Mouse (Mus musculus) MEL (cell line): ENCODE results near the gene Cenpp. TPM values are rescaled to one million over a fixed set of nuclear protein-coding genes. Genes with fewer than 3 reads are reported as not detected.

Source experiments
- DNase-seq: peaks from one replicate; pipeline ENCODE4 v3.0.0; 2011; ENCODE audit warnings: low read depth, low spot score
- H3K27ac ChIP-seq: 2 replicates; pipeline ENCODE4 v1.5.1; 2012; ENCODE audit warnings: low read depth, mild to moderate bottlenecking, control low read depth, low read length, moderate library complexity; ENCODE audit not compliant: control insufficient read depth
- H3K27me3 ChIP-seq, 2 experiments: fragments of 150-350 bp in 1 of 2; sonication (generic) in 1 of 2; 2 replicates each; pipeline ENCODE4 v1.6.1; 2012; ENCODE audit warnings: low read length in 2 of 2, mild to moderate bottlenecking in 2 of 2, improper control_type of control experiment in 1 of 2, moderate library complexity in 1 of 2; ENCODE audit not compliant: insufficient read depth in 2 of 2, control insufficient read depth in 1 of 2
- H3K36me3 ChIP-seq, 2 experiments: 2 replicates each; pipeline ENCODE4 v1.6.1; 2012 to 2014; ENCODE audit warnings: low read length in 2 of 2, improper control_type of control experiment in 1 of 2, inconsistent platforms in 1 of 2, mild to moderate bottlenecking in 1 of 2; ENCODE audit not compliant: insufficient read depth in 2 of 2, control insufficient read depth in 1 of 2
- H3K4me1 ChIP-seq, 2 experiments: fragments of 150-350 bp in 1 of 2; sonication (generic) in 1 of 2; 2 replicates each; pipeline ENCODE4 v1.6.1; 2012; ENCODE audit warnings: low read length in 2 of 2, improper control_type of control experiment in 1 of 2, mild to moderate bottlenecking in 1 of 2; ENCODE audit not compliant: insufficient read depth in 2 of 2, control insufficient read depth in 1 of 2
- H3K4me3 ChIP-seq, 2 experiments: fragments of 150-350 bp in 1 of 2; sonication (generic) in 1 of 2; 2 replicates each; pipeline ENCODE4 v1.5.1; 2012; ENCODE audit warnings: low read depth in 2 of 2, low read length in 2 of 2, mild to moderate bottlenecking in 2 of 2, moderate library complexity in 2 of 2, control low read depth in 1 of 2, improper control_type of control experiment in 1 of 2; ENCODE audit not compliant: control insufficient read depth in 1 of 2, insufficient read depth in 1 of 2
- H3K79me2 ChIP-seq: 2 replicates; pipeline ENCODE4 v1.6.1; 2012; ENCODE audit warnings: mild to moderate bottlenecking, low read length, moderate library complexity; ENCODE audit not compliant: control insufficient read depth, poor library complexity, insufficient read depth
- H3K9ac ChIP-seq: 2 replicates; pipeline ENCODE4 v1.6.1; 2012; ENCODE audit warnings: low read depth, mild to moderate bottlenecking, control low read depth, low read length, moderate library complexity; ENCODE audit not compliant: control insufficient read depth, poor library complexity, severe bottlenecking
- H3K9me3 ChIP-seq: fragments of 150-350 bp; sonication (generic); replicated peaks from 2 replicates; pipeline ENCODE4 v1.6.1; 2012; ENCODE audit warnings: mild to moderate bottlenecking, low read length, improper control_type of control experiment, moderate library complexity; ENCODE audit not compliant: insufficient read depth
- BHLHE40 ChIP-seq: IDR thresholded peaks from 2 replicates; pipeline ENCODE4 v1.6.1; 2012; ENCODE audit warnings: low read depth, mild to moderate bottlenecking, inconsistent platforms, low read length, improper control_type of control experiment, borderline replicate concordance
- CHD1 ChIP-seq: IDR thresholded peaks from 2 replicates; pipeline ENCODE4 v1.6.1; 2012; ENCODE audit warnings: low read depth, mild to moderate bottlenecking, inconsistent platforms, low read length, improper control_type of control experiment
- CHD2 ChIP-seq: IDR thresholded peaks from 2 replicates; pipeline ENCODE4 v1.6.1; 2011; ENCODE audit warnings: low read length, improper control_type of control experiment
- CTCF ChIP-seq, 3 experiments: IDR thresholded peaks in 2 of 3; conservative IDR thresholded peaks in 1 of 3; 2 replicates each; pipeline ENCODE4 v1.5.1; 2011 to 2012; ENCODE audit warnings: low read length in 3 of 3, low read depth in 2 of 3, mild to moderate bottlenecking in 2 of 3, improper control_type of control experiment in 1 of 3, inconsistent platforms in 1 of 3, mixed read lengths in 1 of 3, moderate library complexity in 1 of 3; ENCODE audit not compliant: control insufficient read depth in 1 of 3, insufficient read depth in 1 of 3, poor library complexity in 1 of 3, severe bottlenecking in 1 of 3
- E2F4 ChIP-seq: IDR thresholded peaks from 2 replicates; pipeline ENCODE4 v1.6.1; 2011; ENCODE audit warnings: low read depth, low read length, improper control_type of control experiment, borderline replicate concordance
- ELF1 ChIP-seq: IDR thresholded peaks from 2 replicates; pipeline ENCODE4 v1.6.1; 2014; ENCODE audit warnings: low read depth, mild to moderate bottlenecking, inconsistent platforms, low read length, improper control_type of control experiment, moderate library complexity
- ETS1 ChIP-seq: IDR thresholded peaks from 2 replicates; pipeline ENCODE4 v1.6.1; 2012; ENCODE audit warnings: low read depth, mild to moderate bottlenecking, inconsistent platforms, low read length, improper control_type of control experiment, moderate library complexity
- HCFC1 ChIP-seq: IDR thresholded peaks from 2 replicates; pipeline ENCODE4 v1.6.1; 2012; ENCODE audit warnings: low read depth, mild to moderate bottlenecking, inconsistent platforms, low read length, improper control_type of control experiment, moderate library complexity
- KAT2A ChIP-seq: conservative IDR thresholded peaks from 2 replicates; pipeline ENCODE4 v1.6.1; 2012; ENCODE audit warnings: low read depth, low read length, improper control_type of control experiment, inconsistent platforms
- MAFK ChIP-seq: IDR thresholded peaks from 2 replicates; pipeline ENCODE4 v1.6.1; 2011; ENCODE audit warnings: low read depth, mild to moderate bottlenecking, low read length, improper control_type of control experiment, borderline replicate concordance
- MAX ChIP-seq: IDR thresholded peaks from 2 replicates; pipeline ENCODE4 v1.6.1; 2011; ENCODE audit warnings: low read length, improper control_type of control experiment
- MYC ChIP-seq: IDR thresholded peaks from 2 replicates; pipeline ENCODE4 v1.6.1; 2011; ENCODE audit warnings: low read depth, mild to moderate bottlenecking, low read length, improper control_type of control experiment, moderate library complexity
- NELFE ChIP-seq: IDR thresholded peaks from 2 replicates; pipeline ENCODE4 v1.6.1; 2011; ENCODE audit warnings: low read depth, low read length, improper control_type of control experiment
- POLR2A ChIP-seq, 2 experiments: IDR thresholded peaks; 2 replicates each; pipeline ENCODE4 v1.6.1; 2011 to 2012; ENCODE audit warnings: low read length in 2 of 2, mild to moderate bottlenecking in 2 of 2, control low read depth in 1 of 2, improper control_type of control experiment in 1 of 2, low read depth in 1 of 2, moderate library complexity in 1 of 2; ENCODE audit not compliant: control insufficient read depth in 1 of 2, insufficient read depth in 1 of 2, poor library complexity in 1 of 2
- RAD21 ChIP-seq: IDR thresholded peaks from 2 replicates; pipeline ENCODE4 v1.6.1; 2011; ENCODE audit warnings: mild to moderate bottlenecking, low read depth, low read length, improper control_type of control experiment
- SIN3A ChIP-seq: IDR thresholded peaks from 2 replicates; pipeline ENCODE4 v1.6.1; 2012; ENCODE audit warnings: low read length, improper control_type of control experiment, inconsistent platforms
- TAL1 ChIP-seq: IDR thresholded peaks from 2 replicates; pipeline ENCODE4 v1.6.1; 2012; ENCODE audit warnings: mild to moderate bottlenecking, inconsistent platforms, low read length, moderate library complexity, mixed read lengths
- TBP ChIP-seq: IDR thresholded peaks from 2 replicates; pipeline ENCODE4 v1.8.0; 2011; ENCODE audit warnings: low read depth, low read length, improper control_type of control experiment
- TCF12 ChIP-seq: IDR thresholded peaks from 2 replicates; pipeline ENCODE4 v1.6.1; 2014; ENCODE audit warnings: low read depth, mild to moderate bottlenecking, inconsistent platforms, low read length, improper control_type of control experiment, moderate library complexity
- ZC3H11A ChIP-seq: IDR thresholded peaks from 2 replicates; pipeline ENCODE4 v1.6.1; 2012; ENCODE audit warnings: low read depth, mild to moderate bottlenecking, inconsistent platforms, low read length, improper control_type of control experiment
- ZMIZ1 ChIP-seq: IDR thresholded peaks from 2 replicates; pipeline ENCODE4 v1.6.1; 2012; ENCODE audit warnings: low read depth, mild to moderate bottlenecking, inconsistent platforms, low read length, improper control_type of control experiment, moderate library complexity
- polyA plus RNA-seq, 2 experiments: library from polyadenylated mRNA; stranded (reverse) in 1 of 2; unstranded in 1 of 2; fragments of >175 nt in 1 of 2; fragments of >200 nt in 1 of 2; gene quantifications; 2 replicates each; pipeline versions ENCODE4 v1.2.1 to v1.2.4; 2012; ENCODE audit warnings: low replicate concordance in 2 of 2, low read depth in 1 of 2; ENCODE audit not compliant: insufficient read length in 2 of 2, insufficient read depth in 1 of 2, missing spikeins in 1 of 2
- total RNA-seq: library from RNA; depleted of rRNA; stranded (reverse); fragments of 300-350 nt; gene quantifications from 2 replicates; pipeline ENCODE4 v1.2.3, GENCODE M21; 2012

The Cenpp gene
- total and polyA plus RNA-seq, 3 experiments: 13.2 to 17.9 TPM; not detected in 1

DNA sequence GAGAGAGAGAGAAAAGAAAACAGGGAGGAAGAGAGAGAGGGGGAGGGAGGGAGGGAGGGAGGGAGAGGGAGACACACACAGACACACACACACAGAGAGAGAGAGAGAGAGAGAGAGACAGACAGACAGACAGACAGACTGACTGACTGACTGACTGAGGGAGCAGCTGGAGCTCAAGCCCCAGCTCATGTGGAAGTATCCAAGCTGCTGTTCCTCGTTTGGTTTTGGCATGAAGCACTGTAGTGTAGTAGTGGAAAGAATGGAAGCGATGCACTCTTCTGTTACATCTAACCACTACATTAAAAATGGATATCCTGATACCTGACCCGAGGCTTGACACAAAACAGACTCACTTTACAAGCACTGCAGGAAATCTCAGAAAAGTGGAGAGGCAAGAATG, 106.9 kb downstream of the Cenpp start:
- no peak overlapping the region for H3K4me3 ChIP-seq
- no peak overlapping the region for H3K27ac ChIP-seq
- no peaks in the 10 kb centered on the region for H3K36me3 ChIP-seq
- no peak for DNase-seq
- no peaks in the 10 kb centered on the region for H3K79me2 ChIP-seq
- H3K9ac ChIP-seq: no peak overlapping the region
- no peak for TF ChIP-seq MAX
- no peaks in the 10 kb centered on the region for H3K27me3 ChIP-seq
- H3K9me3 ChIP-seq: no peaks in the 10 kb centered on the region
- no peaks in the 10 kb centered on the region for H3K4me1 ChIP-seq

DNA sequence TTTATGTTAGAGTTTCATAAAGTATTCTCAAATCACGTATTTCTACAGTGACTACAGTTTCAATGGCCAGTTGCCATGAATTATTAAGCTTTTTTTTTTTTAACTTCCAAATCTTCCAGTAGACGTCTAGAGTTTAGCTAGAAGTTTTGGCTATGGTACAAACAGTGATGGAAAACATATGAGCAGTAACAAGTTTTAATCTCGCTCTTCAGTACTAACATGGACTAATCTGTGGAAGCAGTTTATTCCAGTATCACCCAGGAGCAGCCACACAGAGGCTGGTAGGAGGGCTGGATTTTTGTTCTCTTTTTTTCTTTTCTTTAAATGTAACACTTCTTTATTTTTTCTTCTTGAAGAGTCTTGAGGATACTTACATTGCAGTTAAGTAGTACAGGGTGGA, 108.3 kb downstream of the Cenpp start, which contains the start of gene Aspn:
TSS of gene Aspn (plus strand) at position 165 of the 400 bp plus-strand sequence.
- no peaks in the 10 kb centered on the region for H3K36me3 ChIP-seq
- DNase-seq: no peak
- no peak within 1 kb of the TSS for H3K27ac ChIP-seq
- TF ChIP-seq MYC: no peak
- no peak for TF ChIP-seq CTCF (IDR thresholded peaks at IDR 0.05 in 2 of 3, conservative IDR thresholded peaks at IDR 0.05 in 1 of 3; ENCODE audit: control insufficient read depth in 1 of 3, insufficient read depth in 1 of 3, low read depth in 2 of 3, low read length in 3 of 3, poor library complexity in 1 of 3, severe bottlenecking in 1 of 3)
- no peak for TF ChIP-seq NELFE
- TF ChIP-seq BHLHE40: no peak
- no peak for TF ChIP-seq RAD21
- no peak for TF ChIP-seq TCF12
- no peak for TF ChIP-seq TAL1
- no peak for TF ChIP-seq ZMIZ1
- TF ChIP-seq MAX: no peak
- TF ChIP-seq ELF1: no peak
- no peak for TF ChIP-seq KAT2A
- TF ChIP-seq SIN3A: no peak
- no peak for TF ChIP-seq CHD1
- no peak for TF ChIP-seq CHD2
- no peak for TF ChIP-seq TBP
- TF ChIP-seq HCFC1: no peak
- TF ChIP-seq MAFK: no peak
- TF ChIP-seq, all 39 proteins: peak for 0
- no peaks in the 10 kb centered on the region for H3K4me1 ChIP-seq
- no peaks in the 10 kb centered on the region for H3K79me2 ChIP-seq
- H3K4me3 ChIP-seq: no peak within 1 kb of the TSS
- H3K9me3 ChIP-seq: no peaks in the 10 kb centered on the region
- no peaks in the 10 kb centered on the region for H3K27me3 ChIP-seq
- no peak within 1 kb of the TSS for H3K9ac ChIP-seq

DNA sequence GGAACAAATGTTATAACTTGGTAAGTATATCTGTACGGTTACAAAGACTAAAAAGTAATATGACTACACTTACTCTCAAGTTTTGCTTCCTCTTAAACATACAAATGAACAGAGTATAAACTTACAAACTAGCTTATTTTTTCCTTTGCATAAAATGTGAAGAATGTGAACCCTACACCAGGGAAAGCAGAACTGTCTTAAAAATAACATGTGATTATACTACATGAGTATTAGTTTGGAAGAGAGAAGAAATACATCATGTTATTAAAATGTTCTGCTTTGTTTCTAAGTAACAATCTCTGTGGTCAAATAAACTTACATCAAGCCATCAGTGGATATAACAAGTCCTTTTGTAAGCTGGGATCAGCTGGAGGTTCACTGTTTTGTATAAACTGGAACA, 113.9 kb downstream of the Cenpp start:
- H3K9me3 ChIP-seq: no peaks in the 10 kb centered on the region
- H3K4me1 ChIP-seq: no peaks in the 10 kb centered on the region
- H3K27ac ChIP-seq: no peak overlapping the region
- H3K79me2 ChIP-seq: no peaks in the 10 kb centered on the region
- no peak overlapping the region for H3K4me3 ChIP-seq
- no peak overlapping the region for H3K9ac ChIP-seq
- no peaks in the 10 kb centered on the region for H3K27me3 ChIP-seq
- TF ChIP-seq ZC3H11A: no peak
- TF ChIP-seq POLR2A (IDR thresholded peaks at IDR 0.05; ENCODE audit: control insufficient read depth in 1 of 2, insufficient read depth in 1 of 2, low read depth in 1 of 2, low read length in 2 of 2, poor library complexity in 1 of 2): no peak
- no peak for TF ChIP-seq E2F4
- no peak for TF ChIP-seq ETS1
- TF ChIP-seq, all 39 proteins: peak for 0
- no peaks in the 10 kb centered on the region for H3K36me3 ChIP-seq
- no peak for DNase-seq
